Mouse (Mus musculus): ENCODE data around the gene Mmp20. TPM values are rescaled to one million over a fixed set of nuclear protein-coding genes. Genes with fewer than 3 reads are reported as not detected.
A peak's percentile ranks its signal among the peaks of the same experiment; 100 is the strongest.

Gene Mmp20
- not detected for total RNA-seq (2021)

DNA sequence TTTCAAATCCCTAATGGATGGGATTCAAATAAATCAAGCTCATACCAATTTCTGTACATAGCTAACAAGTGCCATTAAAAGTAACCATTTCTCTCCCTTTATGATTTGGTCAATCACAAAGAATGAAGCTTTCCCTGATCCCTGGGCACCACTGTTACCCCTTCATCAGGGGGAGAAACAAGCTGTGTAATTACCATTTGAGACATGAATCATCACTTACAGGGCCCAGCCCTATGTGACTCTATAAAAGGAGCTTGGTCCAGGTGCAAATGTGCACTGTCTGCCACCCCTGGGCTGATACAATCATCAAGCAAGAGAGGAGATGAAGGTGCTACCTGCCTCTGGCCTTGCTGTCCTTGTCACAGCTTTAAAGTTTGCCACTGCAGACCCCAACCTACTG, at the start of gene Mmp20:
Gene Mmp20 (plus strand): TSS at position 301 of the 400 bp plus-strand sequence.
- DNase-seq (ENCODE audit: extremely low spot score in 1 of 2, low spot score in 2 of 2): no peak
- intact Hi-C loops (cut with DNase I): no loop called here

DNA sequence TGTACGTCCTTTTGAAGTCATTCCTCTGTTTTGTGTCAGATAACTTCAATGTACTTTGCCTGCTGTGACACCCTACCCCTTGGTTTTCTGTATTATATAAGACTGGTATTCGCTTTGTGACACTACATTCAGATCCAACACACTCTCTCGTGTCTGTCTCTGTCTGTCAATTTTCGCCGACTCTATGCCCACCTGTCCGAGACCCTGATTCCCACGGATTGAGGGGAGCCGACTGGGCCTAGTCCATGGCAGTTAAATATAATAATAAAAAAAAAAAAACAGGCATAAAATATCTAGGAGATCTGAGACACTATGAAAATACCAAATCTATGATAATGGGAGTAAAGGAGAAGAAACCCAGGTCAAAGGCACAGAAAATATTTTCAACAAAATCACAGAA, 38.0 kb upstream of the Mmp20 start:
- no peak for DNase-seq (ENCODE audit: extremely low spot score in 1 of 2, low spot score in 2 of 2)
- intact Hi-C loops (cut with DNase I): loop anchor here (10.0 kb wide), 1 partner anchor 295 kb away; no protein-coding TSS in a partner anchor

DNA sequence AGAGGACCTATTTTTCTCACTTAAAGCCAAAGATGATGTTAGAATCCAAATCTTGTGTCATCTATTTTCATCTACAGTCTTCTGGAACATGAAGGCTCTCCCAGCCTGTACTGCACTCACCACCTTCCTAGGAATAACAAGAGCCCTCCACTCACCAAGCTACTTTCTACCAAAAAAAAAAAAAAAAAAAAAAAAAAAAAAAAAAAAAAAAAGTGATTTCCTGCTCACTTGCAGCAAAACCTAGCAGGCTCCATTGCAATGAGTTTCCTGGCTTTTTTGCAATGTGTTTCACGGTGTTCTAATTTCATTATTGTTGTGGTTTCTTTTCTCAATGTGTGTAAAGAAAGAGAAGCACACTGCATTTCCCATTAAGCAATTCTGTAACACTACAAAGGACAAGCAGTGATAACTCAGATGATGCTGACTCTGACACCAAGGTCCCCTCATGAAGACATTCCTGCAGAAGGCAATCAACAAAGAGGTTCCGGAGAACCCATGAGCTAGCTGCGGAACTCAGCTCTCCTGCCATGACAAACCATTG, 34.7 kb upstream of the Mmp20 start:
- intact Hi-C loops (cut with DNase I): loop anchor here (10.0 kb wide), 1 partner anchor 299 kb away; no protein-coding TSS in a partner anchor
- DNase-seq (ENCODE audit: extremely low spot score in 1 of 2, low spot score in 2 of 2): no peak

DNA sequence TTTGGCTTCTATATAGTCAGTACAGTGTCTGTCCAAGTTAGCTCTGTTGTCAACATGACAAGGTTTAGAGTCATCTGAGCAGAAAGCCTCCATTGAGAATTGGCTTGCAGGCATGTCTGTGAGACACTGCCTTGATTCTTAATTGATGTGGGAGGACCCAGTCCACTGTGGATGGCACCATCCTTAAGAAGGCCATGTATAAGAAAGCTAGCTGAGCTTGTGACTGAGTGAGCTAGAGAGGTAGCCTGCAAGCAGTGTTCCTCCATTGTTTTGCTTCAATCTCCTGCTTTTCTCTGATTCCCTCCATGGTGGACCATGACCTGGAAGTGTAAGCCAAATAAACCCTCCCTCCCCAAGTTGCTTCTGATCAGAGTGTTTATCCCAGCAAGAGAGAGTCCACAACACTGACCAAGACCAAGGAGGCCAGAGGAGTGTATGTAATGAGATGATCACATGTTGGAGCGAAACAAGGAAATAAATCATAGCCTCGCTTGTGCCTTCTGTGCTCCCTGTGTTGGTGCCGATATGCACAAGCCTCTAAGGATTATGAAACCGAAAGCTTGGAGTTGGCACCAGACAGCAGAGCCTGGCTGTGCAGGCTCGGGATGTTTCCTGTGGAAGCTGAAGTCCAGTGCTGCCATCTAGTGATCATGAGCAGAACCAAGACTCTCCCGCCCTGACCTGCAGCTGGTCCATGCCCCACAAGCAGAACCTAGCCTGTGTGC, 33.1 kb upstream of the Mmp20 start:
- DNase-seq (ENCODE audit: extremely low spot score in 1 of 2, low spot score in 2 of 2): peak; percentile 84 to 85
- intact Hi-C loops (cut with DNase I): loop anchor here (2.0 to 10.0 kb wide), 2 partner anchors 300 to 378 kb away; no protein-coding TSS in a partner anchor

DNA sequence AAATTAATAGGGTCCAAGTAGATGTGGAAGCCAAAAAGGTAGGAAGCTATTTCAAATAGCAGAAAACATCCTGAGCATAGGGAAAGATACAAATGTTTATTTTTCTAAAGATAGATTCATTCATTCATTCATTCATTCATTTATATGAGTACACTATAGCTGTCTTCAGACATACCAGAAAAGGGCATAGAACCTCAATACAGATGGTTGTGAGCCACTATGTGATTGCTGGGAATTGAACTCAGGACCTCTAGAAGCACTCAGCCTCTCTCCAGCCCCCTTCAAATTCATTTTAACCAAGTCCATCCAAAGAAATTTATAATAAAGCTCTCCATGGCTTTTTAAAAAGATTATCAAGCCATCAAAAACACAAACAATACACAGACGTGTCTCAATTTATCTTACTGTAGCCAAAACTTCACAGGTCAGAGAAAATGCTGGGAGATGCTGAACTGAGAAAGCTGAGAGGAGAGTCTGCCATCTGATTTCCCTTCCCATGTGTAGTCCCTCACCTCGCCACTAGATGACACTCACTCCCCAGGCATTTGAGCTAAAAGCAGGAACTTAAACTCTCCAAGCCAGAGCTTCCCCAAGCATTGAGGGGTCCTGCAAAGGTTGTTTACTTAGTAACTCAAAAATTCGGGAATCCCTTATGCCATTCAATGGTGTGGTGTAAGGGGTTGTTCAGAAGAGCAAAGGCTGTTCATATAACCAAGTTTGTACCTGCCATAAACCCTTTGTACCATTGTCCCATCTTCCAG, 24.9 kb upstream of the Mmp20 start:
- peak; percentile 61 to 67 for DNase-seq (ENCODE audit: extremely low spot score in 1 of 2, low spot score in 2 of 2)
- intact Hi-C loops (cut with DNase I): loop anchor here (5.0 to 10.0 kb wide), 3 partner anchors 252 to 622 kb away; no protein-coding TSS in a partner anchor

DNA sequence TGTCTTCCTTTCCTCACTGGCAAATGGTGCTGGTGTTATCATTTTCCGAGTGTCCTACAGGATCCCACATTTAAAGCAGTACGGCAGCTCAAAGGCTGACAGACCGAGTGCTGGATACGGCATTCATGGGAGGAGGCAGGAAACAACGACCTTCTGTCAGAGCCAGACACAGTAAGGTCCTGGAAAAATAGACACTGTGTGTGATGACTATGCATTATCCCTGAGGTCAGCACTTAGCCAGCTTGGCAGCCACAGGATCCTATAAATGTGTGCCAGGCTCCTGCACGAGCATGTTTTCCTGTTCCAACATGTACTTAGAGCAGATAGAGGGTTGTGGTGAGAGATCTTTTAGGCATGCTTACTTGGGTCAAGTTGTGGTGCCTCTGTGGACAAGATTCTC, 24.0 kb upstream of the Mmp20 start:
- intact Hi-C loops (cut with DNase I): loop anchor here (5.0 to 10.0 kb wide), 3 partner anchors 251 to 621 kb away; no protein-coding TSS in a partner anchor
- DNase-seq (ENCODE audit: extremely low spot score in 1 of 2, low spot score in 2 of 2): no peak

DNA sequence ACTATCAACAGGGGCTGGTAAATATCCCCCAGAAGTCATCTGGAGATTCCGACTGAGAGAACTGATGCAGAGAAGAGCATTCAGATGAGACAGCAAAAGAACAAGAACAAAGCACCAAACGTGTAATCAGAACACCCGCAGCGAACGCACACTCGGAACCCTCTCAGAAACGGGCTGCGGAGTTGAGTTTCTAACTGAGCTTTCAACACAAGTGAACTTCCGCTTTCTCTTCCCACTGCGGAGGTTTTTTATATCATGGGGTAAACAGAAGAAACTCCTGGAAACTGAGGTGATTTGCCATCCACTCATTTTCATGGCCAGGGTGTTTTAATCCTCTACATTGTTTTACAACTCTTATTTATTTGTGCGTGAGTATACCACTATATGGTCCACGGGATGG, 22.4 kb upstream of the Mmp20 start:
- DNase-seq (ENCODE audit: extremely low spot score in 1 of 2, low spot score in 2 of 2): no peak
- intact Hi-C loops (cut with DNase I): loop anchor here (10.0 kb wide), 2 partner anchors 249 to 619 kb away; no protein-coding TSS in a partner anchor

DNA sequence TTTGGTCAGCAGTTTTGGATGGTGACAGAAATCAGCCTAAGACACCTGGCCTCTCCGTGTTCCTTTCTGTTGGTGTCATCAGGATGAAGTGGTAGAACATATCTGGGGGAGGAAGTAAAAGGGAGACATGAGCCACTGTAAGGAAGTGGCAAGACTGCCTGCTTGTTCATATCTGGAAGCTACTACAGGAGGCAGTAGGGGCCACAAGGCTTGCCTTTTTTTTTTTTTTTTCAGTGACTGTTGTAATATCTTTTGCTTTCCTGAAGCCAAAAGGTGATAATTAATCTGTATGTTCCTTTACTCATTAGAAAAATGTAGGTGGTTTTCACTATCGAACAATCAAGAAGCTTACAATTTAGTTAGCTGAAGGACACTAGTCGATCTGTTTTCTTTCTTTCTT, 5.4 kb upstream of the Mmp20 start:
- no peak for DNase-seq (ENCODE audit: extremely low spot score in 1 of 2, low spot score in 2 of 2)
- intact Hi-C loops (cut with DNase I): no loop called here

DNA sequence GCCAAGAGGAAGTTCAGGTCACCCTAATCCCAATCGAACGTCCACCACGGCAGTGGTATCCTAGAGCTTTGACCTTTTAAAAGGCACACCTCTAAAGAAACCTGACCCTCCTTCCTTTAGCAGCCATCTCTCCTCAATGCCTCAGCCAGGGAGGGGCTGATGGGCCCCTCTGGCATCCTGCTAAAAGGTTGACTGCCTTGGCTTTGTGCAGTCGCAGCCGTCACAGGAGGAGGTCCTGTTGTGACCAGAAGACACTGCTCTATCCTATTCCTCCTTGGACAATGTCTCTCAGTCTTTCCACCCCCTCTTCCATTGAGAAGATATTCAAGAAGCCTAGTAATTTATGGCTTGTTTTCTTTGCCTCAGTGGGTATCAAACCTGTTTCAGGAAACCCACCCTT, 5.9 kb downstream of the Mmp20 start:
- no peak for DNase-seq (ENCODE audit: extremely low spot score in 1 of 2, low spot score in 2 of 2)
- intact Hi-C loops (cut with DNase I): no loop called here

DNA sequence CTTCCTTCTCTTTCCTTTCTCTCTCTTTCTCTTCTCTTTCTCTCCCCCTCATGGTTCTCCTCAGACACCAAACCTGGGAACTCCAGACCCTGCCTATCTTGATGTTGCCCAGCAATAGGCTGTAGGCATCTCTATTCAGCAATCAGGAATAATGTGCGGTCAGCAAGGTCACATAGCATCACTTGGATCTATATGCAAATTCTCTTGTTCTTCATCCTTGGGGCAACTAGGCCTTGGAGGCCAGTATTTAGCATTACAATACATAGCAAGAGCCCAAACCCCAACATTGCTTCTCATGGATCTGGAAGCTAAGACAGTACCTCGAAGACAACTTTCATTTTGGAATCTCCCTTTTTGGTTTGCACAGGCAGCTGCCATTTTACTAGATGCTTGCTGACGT, 19.9 kb downstream of the Mmp20 start:
- DNase-seq (ENCODE audit: extremely low spot score in 1 of 2, low spot score in 2 of 2): no peak
- intact Hi-C loops (cut with DNase I): no loop called here

DNA sequence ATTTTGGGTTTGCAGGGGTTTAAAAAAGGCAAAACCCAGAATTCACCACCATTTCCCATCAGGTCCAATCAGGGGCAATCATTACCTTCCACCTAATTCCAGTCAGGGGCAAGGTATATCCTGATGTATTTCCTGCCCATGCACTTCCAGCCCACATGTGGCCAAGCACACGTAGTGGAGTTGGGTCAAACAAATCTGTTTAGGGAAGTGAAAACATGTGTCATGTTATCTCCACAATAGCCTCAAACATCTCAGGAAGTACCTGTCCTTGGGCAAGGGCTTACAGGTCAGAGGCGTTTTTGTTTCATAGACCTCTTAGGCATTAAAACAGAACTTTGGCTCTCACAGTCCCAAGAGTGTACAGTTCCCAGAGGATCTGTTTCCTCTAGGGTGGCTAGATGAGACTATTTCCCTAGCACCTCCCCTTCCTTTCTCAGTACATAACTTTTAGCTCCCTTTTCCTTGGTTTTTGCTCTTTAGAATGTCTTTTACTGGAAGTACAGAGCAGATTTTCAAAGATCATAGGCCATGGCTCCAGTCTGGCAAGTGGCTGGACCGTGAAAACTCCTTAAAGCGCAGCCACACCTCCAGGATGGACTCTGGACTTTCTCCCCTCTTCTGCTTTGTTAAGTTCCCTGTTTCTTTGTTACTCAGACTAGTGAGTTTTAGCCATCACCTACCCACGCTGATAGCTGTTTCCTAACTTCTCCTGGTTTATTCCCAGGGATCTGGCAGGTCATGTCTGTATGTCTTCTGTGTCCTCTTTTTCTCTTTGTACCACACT, 22.6 kb downstream of the Mmp20 start:
- no peak for DNase-seq (ENCODE audit: extremely low spot score in 1 of 2, low spot score in 2 of 2)
- intact Hi-C loops (cut with DNase I): no loop called here

DNA sequence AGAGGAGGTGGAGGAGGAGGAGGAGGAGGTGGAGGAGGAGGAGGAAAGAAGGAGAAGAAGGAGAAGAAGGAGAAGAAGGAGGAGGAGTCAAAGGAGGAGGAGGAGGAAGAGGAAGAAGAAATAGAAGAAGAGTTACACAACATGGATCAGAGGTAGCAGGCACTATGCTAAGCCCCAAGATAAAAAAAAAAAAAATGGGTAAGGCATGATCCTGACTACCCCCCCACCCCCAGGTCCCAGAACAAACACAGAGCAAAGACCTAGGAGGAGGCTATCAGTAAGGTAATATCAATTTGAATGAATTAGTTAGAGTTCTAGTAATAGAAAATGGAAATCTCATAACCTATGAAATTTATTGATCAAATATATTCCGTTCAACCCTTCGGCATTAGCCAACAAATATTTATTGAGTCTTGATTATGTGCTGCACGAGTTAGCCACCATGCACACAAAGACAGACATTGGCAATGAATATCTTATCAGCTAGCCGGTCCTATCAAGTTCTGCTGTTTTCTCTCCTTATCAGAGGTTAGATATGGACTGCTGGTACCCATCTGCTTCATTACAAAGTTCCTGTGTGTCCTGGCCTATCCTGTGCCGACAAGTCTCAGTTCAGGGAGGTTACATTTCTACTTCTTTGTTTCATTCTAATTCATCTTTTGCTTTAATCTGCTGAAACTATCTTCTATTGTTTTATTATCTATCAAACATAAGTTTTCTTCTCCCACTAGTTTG, 24.5 kb downstream of the Mmp20 start:
- intact Hi-C loops (cut with DNase I): no loop called here

DNA sequence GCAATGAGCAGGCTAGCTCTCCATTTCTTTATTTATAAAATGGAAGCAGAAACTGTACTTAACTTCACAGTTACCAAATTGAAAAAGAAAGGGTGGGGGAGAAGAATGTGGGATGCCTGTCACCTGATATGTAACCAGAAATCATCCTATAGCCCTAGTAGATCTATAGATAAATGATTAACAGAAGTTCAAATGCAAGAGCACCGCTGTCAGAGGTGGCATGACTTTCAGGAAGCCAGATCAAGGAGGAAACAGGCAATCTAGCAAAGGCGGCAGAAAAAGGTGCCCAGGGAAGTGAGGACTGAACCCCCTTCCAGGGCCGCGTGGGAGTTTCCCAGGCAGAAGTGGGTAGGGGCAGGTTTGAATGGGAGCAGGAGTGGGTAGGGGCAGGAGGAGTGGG, 29.9 kb downstream of the Mmp20 start:
- intact Hi-C loops (cut with DNase I): no loop called here
- no peak for DNase-seq (ENCODE audit: extremely low spot score in 1 of 2, low spot score in 2 of 2)

More for the DNA sequence above, 24.5 kb downstream of the Mmp20 start:
- no peak for DNase-seq (ENCODE audit: extremely low spot score in 1 of 2, low spot score in 2 of 2)

DNA sequence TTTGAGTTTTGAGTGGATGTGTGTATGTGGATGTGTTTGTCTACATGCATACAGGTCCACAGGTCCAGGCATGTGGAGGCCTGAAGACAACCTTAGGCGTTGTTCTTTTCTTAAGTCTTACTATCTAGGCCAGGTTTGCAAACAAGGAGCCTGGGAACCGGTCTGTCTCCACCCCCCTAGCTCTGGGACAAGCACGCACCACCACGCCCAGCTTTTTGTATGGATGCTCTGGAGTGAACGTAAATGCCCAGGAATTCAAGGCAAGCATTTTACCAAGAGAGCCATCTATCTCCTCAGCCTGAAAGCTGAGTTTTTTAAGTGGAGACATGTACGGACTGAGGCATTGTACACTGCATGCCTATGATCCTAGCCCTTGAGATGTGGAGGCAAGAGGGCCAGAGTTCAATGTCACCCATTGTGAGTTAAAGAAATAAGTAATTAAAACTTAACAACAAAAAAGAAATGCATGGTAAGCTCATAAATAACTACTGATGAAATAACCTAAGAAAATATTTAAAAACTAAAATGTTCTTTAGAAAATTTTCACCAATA, 31.5 kb downstream of the Mmp20 start:
- no peak for DNase-seq (ENCODE audit: extremely low spot score in 1 of 2, low spot score in 2 of 2)
- intact Hi-C loops (cut with DNase I): no loop called here

DNA sequence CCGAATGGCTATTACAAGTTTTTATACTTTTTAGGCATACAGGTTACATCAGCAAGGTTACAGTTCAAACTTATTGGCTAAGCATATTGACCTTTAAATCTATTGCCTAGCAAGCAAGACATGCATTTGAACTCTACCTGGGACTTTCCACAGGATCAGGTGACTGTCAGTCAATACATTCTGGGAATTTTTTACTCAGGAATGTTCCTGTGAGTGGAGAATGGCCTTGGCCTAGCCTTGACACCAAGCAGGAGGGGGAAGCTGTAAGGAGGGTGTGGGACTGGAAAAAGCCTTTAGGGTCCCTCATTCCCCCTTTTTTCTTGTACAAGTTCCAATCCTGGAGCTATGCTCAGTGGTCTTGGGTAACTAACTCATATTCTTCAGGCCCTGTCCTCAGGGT, 33.3 kb downstream of the Mmp20 start:
- no peak for DNase-seq (ENCODE audit: extremely low spot score in 1 of 2, low spot score in 2 of 2)
- intact Hi-C loops (cut with DNase I): no loop called here

DNA sequence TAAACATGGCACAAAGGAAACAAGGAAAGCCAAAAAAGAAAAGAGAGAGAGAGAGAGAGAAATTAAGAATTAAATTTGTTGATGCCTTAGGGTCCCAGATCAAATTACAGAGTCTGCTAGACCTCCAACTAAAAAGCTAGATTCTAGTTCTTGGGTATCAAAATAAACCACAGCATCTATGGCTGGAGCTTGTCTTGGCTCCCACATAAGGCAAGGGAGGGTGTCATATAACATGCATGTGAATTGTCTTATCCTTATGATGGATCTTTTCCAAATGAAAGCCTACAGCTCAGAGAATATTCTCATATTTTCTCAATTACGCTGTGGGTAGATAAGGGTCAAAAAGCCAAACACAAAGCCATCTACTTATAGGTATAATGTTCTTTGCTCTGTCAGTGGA, 41.6 kb downstream of the Mmp20 start:
- no peak for DNase-seq (ENCODE audit: extremely low spot score in 1 of 2, low spot score in 2 of 2)

DNA sequence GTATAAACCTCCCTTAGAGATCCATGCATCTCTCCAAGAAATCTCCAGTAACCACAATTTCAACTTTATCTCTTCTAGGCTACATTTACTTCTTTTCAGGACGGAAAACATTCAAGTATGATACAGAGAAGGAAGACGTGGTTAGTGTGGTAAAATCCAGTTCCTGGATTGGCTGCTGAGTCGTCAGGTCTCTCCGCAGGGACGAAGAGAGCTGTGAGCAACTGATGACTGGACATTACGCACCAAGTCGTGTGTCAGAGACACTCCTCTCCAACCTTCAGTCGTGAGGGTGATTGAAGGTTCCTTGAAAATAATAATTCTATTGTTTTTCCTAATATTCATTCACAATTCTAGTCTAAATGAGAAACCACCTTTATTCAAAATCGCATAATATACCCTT, 45.0 kb downstream of the Mmp20 start:
- DNase-seq (ENCODE audit: extremely low spot score in 1 of 2, low spot score in 2 of 2): no peak
- intact Hi-C loops (cut with DNase I): no loop called here

More for the DNA sequence above, 41.6 kb downstream of the Mmp20 start:
- intact Hi-C loops (cut with DNase I): no loop called here

Data from left cerebral cortex, postnatal 10 days (tissue).